Mouse (Mus musculus) erythroblast, embryonic 14.5 days (primary cell): ENCODE results near the gene Tex36. TPM values are rescaled to one million over a fixed set of nuclear protein-coding genes. Genes with fewer than 3 reads are reported as not detected.

Experiments used
- H3K27me3 ChIP-seq: 2 replicates; pipeline ENCODE4 v1.6.1; 2012; ENCODE audit warnings: inconsistent platforms; ENCODE audit not compliant: control insufficient read depth
- H3K36me3 ChIP-seq: 2 replicates; pipeline ENCODE4 v1.6.1; 2012; ENCODE audit warnings: mild to moderate bottlenecking, inconsistent platforms; ENCODE audit not compliant: control insufficient read depth
- H3K4me1 ChIP-seq: 2 replicates; pipeline ENCODE4 v1.6.1; 2012; ENCODE audit warnings: inconsistent platforms; ENCODE audit not compliant: control insufficient read depth
- H3K4me3 ChIP-seq: replicated peaks from 2 replicates; pipeline ENCODE3; 2012; ENCODE audit warnings: moderate library complexity, mild to moderate bottlenecking, inconsistent platforms
- H3K9me3 ChIP-seq: 2 replicates; pipeline ENCODE4 v1.6.1; 2012; ENCODE audit warnings: low read length, inconsistent platforms, mixed read lengths; ENCODE audit not compliant: control insufficient read depth
- GATA1 ChIP-seq: IDR thresholded peaks from 2 replicates; pipeline ENCODE4 v1.6.1; 2012; ENCODE audit warnings: low read length, inconsistent platforms, mixed read lengths
- TAL1 ChIP-seq: IDR thresholded peaks from 3 replicates; pipeline ENCODE4 v1.6.1; 2012; ENCODE audit warnings: low read length, inconsistent platforms, mixed read lengths
- polyA plus RNA-seq: library from polyadenylated mRNA; stranded (reverse); fragments of >175 nt; gene quantifications from 2 replicates; pipeline ENCODE4 v1.2.3, GENCODE M21; 2012

Tex36 gene
- polyA plus RNA-seq, 1 experiment, result not detected

GRCm38 (mm10) chr7:133545631-133546030 is 56.3 kb downstream of the Tex36 start:
- peaks cover 3% of the 10 kb centered on the region; the same call in 1 of the 2 replicates for H3K9me3 ChIP-seq
- no peaks in the 10 kb centered on the region for H3K4me1 ChIP-seq
- no peaks in the 10 kb centered on the region; the same call in 1 of the 2 replicates for H3K27me3 ChIP-seq
- TF ChIP-seq TAL1 (no peak), GATA1 (no peak)
- no peaks in the 10 kb centered on the region for H3K36me3 ChIP-seq
- H3K4me3 ChIP-seq, result no peak overlapping the region

GRCm38 (mm10) chr7:133544966-133545365 is 57.0 kb downstream of the Tex36 start:
- TF ChIP-seq GATA1, result no peak
- no peak for TF ChIP-seq TAL1
- no peaks in the 10 kb centered on the region; the same call in 1 of the 2 replicates for H3K27me3 ChIP-seq
- H3K4me1 ChIP-seq, result no peaks in the 10 kb centered on the region
- no peak overlapping the region for H3K4me3 ChIP-seq
- peaks cover 3% of the 10 kb centered on the region; the same call in 1 of the 2 replicates for H3K9me3 ChIP-seq
- H3K36me3 ChIP-seq, result no peaks in the 10 kb centered on the region

- Histone ChIP-seq H3K36me3 (no peaks in the 10 kb centered on the region), H3K27me3 (no peaks in the 10 kb centered on the region; the same call in 1 of the 2 replicates), H3K4me3 (no peak overlapping the region), H3K4me1 (no peaks in the 10 kb centered on the region), H3K9me3 (peaks cover 3% of the 10 kb centered on the region; the same call in 1 of the 2 replicates)
- no peak for TF ChIP-seq TAL1
- no peak for TF ChIP-seq GATA1
These were observed 58.8 kb downstream of the Tex36 start for GRCm38 (mm10) chr7:133543131-133543530.

DNA sequence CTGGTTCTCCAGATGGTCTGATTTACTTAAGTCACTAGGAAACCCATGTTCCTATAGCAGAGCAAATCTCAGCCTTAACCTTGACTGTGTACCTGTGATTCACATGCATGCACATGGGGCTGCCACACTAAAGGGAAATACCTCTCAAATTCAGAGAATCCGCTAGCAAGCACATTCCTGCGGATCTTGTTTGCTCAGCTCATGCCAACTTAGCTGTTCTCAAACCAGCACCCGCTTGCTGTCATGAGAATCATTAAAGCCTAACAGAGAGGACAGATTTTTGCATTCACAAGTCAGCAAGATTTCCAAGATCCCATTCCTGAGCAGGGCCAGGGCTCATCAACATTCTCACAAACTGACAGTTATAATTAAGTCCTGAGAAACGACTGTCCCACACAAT is 64.6 kb downstream of the Tex36 start:
- Histone ChIP-seq H3K4me3 (no peak overlapping the region), H3K36me3 (no peaks in the 10 kb centered on the region), H3K9me3 (no peaks in the 10 kb centered on the region), H3K27me3 (no peaks in the 10 kb centered on the region), H3K4me1 (no peaks in the 10 kb centered on the region)
- no peak for TF ChIP-seq GATA1

Other genes with a start within 250 kb of the Tex36 start
- gene Edrf1, start 35.4 kb upstream of the Tex36 start, polyA plus RNA-seq, result 0.08 and 0.62 TPM in 2 replicates
- gene Mmp21, start 77.9 kb upstream of the Tex36 start, polyA plus RNA-seq, result 0.02 TPM in 1 of 2 replicates, not detected in the other
- 4.2 and 9.5 TPM in 2 replicates for gene Bccip, start 107.2 kb upstream of the Tex36 start, polyA plus RNA-seq
- 6.4 and 8.3 TPM in 2 replicates for gene Uros, start 107.9 kb upstream of the Tex36 start, polyA plus RNA-seq
- not detected in 2 replicates for gene Fank1, start 174.7 kb upstream of the Tex36 start, polyA plus RNA-seq
- gene Dhx32, start 180.6 kb upstream of the Tex36 start, polyA plus RNA-seq, result 0.74 and 1.1 TPM in 2 replicates